Mouse (Mus musculus): ENCODE data around the gene Gm6169. TPM values are rescaled to one million over a fixed set of nuclear protein-coding genes. Genes with fewer than 3 reads are reported as not detected.

Gene Gm6169
- total and polyA plus RNA-seq, 3 experiments, result 3.9 to 17.6 (median 4.4) TPM

- Histone ChIP-seq H3K9me3 (replicated peaks; ENCODE audit: low read length) (peaks cover 6% of the 10 kb centered on the region), H3K36me3 (replicated peaks in 1 of 2; ENCODE audit: control insufficient read depth in 1 of 2, insufficient read depth in 1 of 2, low read length in 1 of 2) (no peaks in the 10 kb centered on the region), H3K4me2 (ENCODE audit: insufficient read depth, low read depth, poor library complexity, severe bottlenecking) (no peak overlapping the region), H3K27ac (ENCODE audit: insufficient read depth, low read depth) (no peak overlapping the region), H3K79me2 (replicated peaks; ENCODE audit: control insufficient read depth, extremely low read depth, insufficient read depth, poor library complexity, severe bottlenecking) (no peaks in the 10 kb centered on the region), H3K9ac (ENCODE audit: insufficient read depth, low read depth) (no peak overlapping the region), H3K4me1 (ENCODE audit: control insufficient read depth in 1 of 2, insufficient read depth in 2 of 2) (no peaks in the 10 kb centered on the region), H3K27me3 (replicated peaks) (no peaks in the 10 kb centered on the region), H3K4me3 (replicated peaks in 1 of 3; ENCODE audit: low read depth in 2 of 3, low read length in 2 of 3, poor library complexity in 1 of 3) (no peak overlapping the region)
- no peak for DNase-seq (ENCODE audit: extremely low read depth)
- dilution Hi-C loops (cut with MboI; ENCODE audit: extremely low pct_ligation_motif_present, extremely low pct_unique_long_range_greater_than_20kb, low sequenced_read_pairs) (no loop called here), in situ Hi-C loops (cut with MboI; ENCODE audit: low pct_ligation_motif_present, low pct_unique_long_range_greater_than_20kb, low sequenced_read_pairs) (no loop called here)
- TF ChIP-seq USF2 (conservative IDR thresholded peaks at IDR 0.05; ENCODE audit: low read depth, low read length), result no peak
- no peak for TF ChIP-seq RAD21 (IDR thresholded peaks at IDR 0.05; ENCODE audit: low read depth, low read length)
- no peak for TF ChIP-seq KAT2A (IDR thresholded peaks at IDR 0.05; ENCODE audit: insufficient replicate concordance, low read length)
- TF ChIP-seq CHD1 (IDR thresholded peaks at IDR 0.05; ENCODE audit: low read depth, low read length), result no peak
- TF ChIP-seq ELF1 (IDR thresholded peaks at IDR 0.05; ENCODE audit: low read depth, low read length), result no peak
- no peak for TF ChIP-seq JUND (conservative IDR thresholded peaks at IDR 0.05; ENCODE audit: low read depth, low read length)
- TF ChIP-seq NELFE (IDR thresholded peaks at IDR 0.05; ENCODE audit: low read depth, low read length), result no peak
- TF ChIP-seq NRF1 (IDR thresholded peaks at IDR 0.05; ENCODE audit: low read depth, low read length), result no peak
- TF ChIP-seq TBP (conservative IDR thresholded peaks at IDR 0.05; ENCODE audit: low read depth, low read length), result no peak
- no peak for TF ChIP-seq BHLHE40 (IDR thresholded peaks at IDR 0.05; ENCODE audit: low read depth, low read length)
- TF ChIP-seq MXI1 (IDR thresholded peaks at IDR 0.05; ENCODE audit: low read depth, low read length), result no peak
- no peak for TF ChIP-seq ETS1 (conservative IDR thresholded peaks at IDR 0.05; ENCODE audit: low read depth, low read length)
- TF ChIP-seq GABPA (IDR thresholded peaks at IDR 0.05; ENCODE audit: insufficient replicate concordance, low read depth, low read length), result no peak
- no peak for TF ChIP-seq CHD2 (IDR thresholded peaks at IDR 0.05; ENCODE audit: low read length)
- no peak for TF ChIP-seq CTCF (conservative IDR thresholded peaks at IDR 0.05 in 1 of 2, IDR thresholded peaks at IDR 0.05 in 1 of 2; ENCODE audit: low read depth in 2 of 2, low read length in 2 of 2)
Measured at GRCm38 (mm10) chr13:97071626-97072241, 27.3 kb downstream of the Gm6169 start.

GRCm38 (mm10) chr13:97070931-97071625, 28.0 kb downstream of the Gm6169 start:
- Histone ChIP-seq H3K27ac (ENCODE audit: insufficient read depth, low read depth) (no peak overlapping the region), H3K36me3 (replicated peaks in 1 of 2; ENCODE audit: control insufficient read depth in 1 of 2, insufficient read depth in 1 of 2, low read length in 1 of 2) (no peaks in the 10 kb centered on the region), H3K9ac (ENCODE audit: insufficient read depth, low read depth) (no peak overlapping the region), H3K9me3 (replicated peaks; ENCODE audit: low read length) (peaks cover 6% of the 10 kb centered on the region), H3K79me2 (replicated peaks; ENCODE audit: control insufficient read depth, extremely low read depth, insufficient read depth, poor library complexity, severe bottlenecking) (no peaks in the 10 kb centered on the region), H3K4me1 (ENCODE audit: control insufficient read depth in 1 of 2, insufficient read depth in 2 of 2) (no peaks in the 10 kb centered on the region), H3K27me3 (replicated peaks) (no peaks in the 10 kb centered on the region), H3K4me3 (replicated peaks in 1 of 3; ENCODE audit: low read depth in 2 of 3, low read length in 2 of 3, poor library complexity in 1 of 3) (no peak overlapping the region), H3K4me2 (ENCODE audit: insufficient read depth, low read depth, poor library complexity, severe bottlenecking) (no peak overlapping the region)
- in situ Hi-C loops (cut with MboI; ENCODE audit: low pct_ligation_motif_present, low pct_unique_long_range_greater_than_20kb, low sequenced_read_pairs) (no loop called here), dilution Hi-C loops (cut with MboI; ENCODE audit: extremely low pct_ligation_motif_present, extremely low pct_unique_long_range_greater_than_20kb, low sequenced_read_pairs) (no loop called here)
- TF ChIP-seq TCF12 (IDR thresholded peaks at IDR 0.05; ENCODE audit: low read depth, low read length) (no peak), ELF1 (IDR thresholded peaks at IDR 0.05; ENCODE audit: low read depth, low read length) (no peak), TBP (conservative IDR thresholded peaks at IDR 0.05; ENCODE audit: low read depth, low read length) (no peak), ZNF384 (IDR thresholded peaks at IDR 0.05; ENCODE audit: low read depth, low read length) (no peak), POLR2AphosphoS2 (IDR thresholded peaks at IDR 0.05; ENCODE audit: low read depth, low read length) (no peak), CHD1 (IDR thresholded peaks at IDR 0.05; ENCODE audit: low read depth, low read length) (no peak), POLR2A (IDR thresholded peaks at IDR 0.05; ENCODE audit: low read depth, low read length) (no peak), ZKSCAN1 (IDR thresholded peaks at IDR 0.05; ENCODE audit: borderline replicate concordance, low read depth, low read length) (no peak), ZC3H11A (IDR thresholded peaks at IDR 0.05; ENCODE audit: low read depth, low read length) (no peak), EP300 (IDR thresholded peaks at IDR 0.05; ENCODE audit: low read length) (no peak), GABPA (IDR thresholded peaks at IDR 0.05; ENCODE audit: insufficient replicate concordance, low read depth, low read length) (no peak)
- DNase-seq (ENCODE audit: extremely low read depth), result no peak

Measured in CH12.LX (cell line).